Mouse (Mus musculus) embryonic facial prominence, embryonic 14.5 days (tissue): ENCODE data around the gene Msh6. TPM values are rescaled to one million over a fixed set of nuclear protein-coding genes. Genes with fewer than 3 reads are reported as not detected.
"Not testable (repeated sequence)": the region's sequence is repeated elsewhere in the genome, so short reads cannot be mapped to it uniquely, and the experiment has no call there.

Source experiments
- ATAC-seq: fragments of 200-750 bp; cut with Nextera tagmentation; 2 replicates; pipeline ENCODE4 v1.8.0; 2017; ENCODE audit warnings: low read depth, moderate number of reproducible peaks, moderate TSS enrichment
- DNase-seq: peaks from one replicate; pipeline ENCODE4 v3.0.0-alpha.2; 2015; ENCODE audit warnings: low spot score
- H3K27ac ChIP-seq: fragments of 300-500 bp; sonication (generic); replicated peaks from 2 replicates; pipeline ENCODE4 v1.5.1; 2014; ENCODE audit warnings: low read depth, mild to moderate bottlenecking, low read length, moderate library complexity
- H3K27me3 ChIP-seq: fragments of 300-500 bp; sonication (generic); replicated peaks from 2 replicates; pipeline ENCODE4 v1.6.1; 2014; ENCODE audit warnings: low read length; ENCODE audit not compliant: control insufficient read depth, insufficient read depth
- H3K36me3 ChIP-seq: fragments of 300-500 bp; sonication (generic); 2 replicates; pipeline ENCODE4 v1.6.1; 2014; ENCODE audit warnings: low read length, mixed read lengths; ENCODE audit not compliant: control insufficient read depth, insufficient read depth
- H3K4me1 ChIP-seq: fragments of 300-500 bp; sonication (generic); 2 replicates; pipeline ENCODE4 v1.6.1; 2014; ENCODE audit warnings: antibody characterized with exemption, low read length; ENCODE audit not compliant: control insufficient read depth, insufficient read depth
- H3K4me2 ChIP-seq: fragments of 300-500 bp; sonication (generic); 2 replicates; pipeline ENCODE4 v1.6.1; 2014; ENCODE audit warnings: low read depth, mild to moderate bottlenecking, low read length, moderate library complexity, mixed read lengths
- H3K4me3 ChIP-seq: fragments of 300-500 bp; sonication (generic); 2 replicates; pipeline ENCODE4 v1.5.1; 2014; ENCODE audit warnings: low read depth, mild to moderate bottlenecking, low read length
- H3K9ac ChIP-seq: fragments of 300-500 bp; sonication (generic); 2 replicates; pipeline ENCODE4 v1.6.1; 2014; ENCODE audit warnings: low read depth, mild to moderate bottlenecking, low read length, moderate library complexity, mixed read lengths
- H3K9me3 ChIP-seq: fragments of 300-500 bp; sonication (generic); 2 replicates; pipeline ENCODE4 v1.6.1; 2016; ENCODE audit warnings: low read length; ENCODE audit not compliant: control insufficient read depth
- WGBS: fragments of 180-500 bp; shearing (Covaris S2); extraction: QIAGEN DNeasy Blood & Tissue Kit; methylation state at CpG from one replicate; pipeline ENCODE4 v1.1.7; 2014; 5-methylcytosine and 5-hydroxymethylcytosine counted together
- polyA plus RNA-seq: library from polyadenylated mRNA; unstranded; fragments of >200 nt; fragmentation: Nextera tagmentation; extraction: Ambion mirVana; gene quantifications from 2 replicates; pipeline ENCODE4 v1.2.1, GENCODE M21; 2014

Gene Msh6
- polyA plus RNA-seq, 1 experiment from 2014 or later, result 38.5 TPM

- 93% methylated on average over 11 of the region's 11 CpGs for WGBS
- ATAC-seq, H3K4me3 ChIP-seq, H3K9ac ChIP-seq, H3K27me3 ChIP-seq, H3K9me3 ChIP-seq, DNase-seq, H3K4me2 ChIP-seq, H3K27ac ChIP-seq, H3K36me3 ChIP-seq, H3K4me1 ChIP-seq: not testable (repeated sequence)
These were observed 15.5 kb upstream of the Msh6 start for GRCm38 (mm10) chr17:87959406-87959805.

- 86% methylated on average over 5 of the region's 5 CpGs for WGBS
- ATAC-seq, result not testable (repeated sequence)
These were observed 14.9 kb upstream of the Msh6 start for GRCm38 (mm10) chr17:87959931-87960330.

GRCm38 (mm10) chr17:87963081-87964075, 11.5 kb upstream of the Msh6 start:
- DNase-seq (no peak), ATAC-seq (no peak)
- H3K9me3 ChIP-seq, result no peaks in the 10 kb centered on the region
- no peaks in the 10 kb centered on the region for H3K4me1 ChIP-seq
- H3K27me3 ChIP-seq, result no peaks in the 10 kb centered on the region
- no peak overlapping the region for H3K4me3 ChIP-seq
- WGBS, result 88% methylated on average over 13 of the region's 14 CpGs
- no peak overlapping the region for H3K9ac ChIP-seq
- H3K27ac ChIP-seq, result no peak overlapping the region
- no peak overlapping the region for H3K4me2 ChIP-seq
- no peaks in the 10 kb centered on the region for H3K36me3 ChIP-seq

More at GRCm38 (mm10) chr17:87959931-87960330, 14.9 kb upstream of the Msh6 start:
- H3K9ac ChIP-seq, H3K4me2 ChIP-seq, H3K27me3 ChIP-seq, H3K9me3 ChIP-seq, H3K27ac ChIP-seq, DNase-seq, H3K4me3 ChIP-seq, H3K36me3 ChIP-seq, H3K4me1 ChIP-seq: not testable (repeated sequence)

- DNase-seq, H3K4me1 ChIP-seq, H3K27ac ChIP-seq, H3K36me3 ChIP-seq, H3K9ac ChIP-seq, H3K27me3 ChIP-seq, H3K4me2 ChIP-seq, H3K9me3 ChIP-seq, H3K4me3 ChIP-seq: not testable (repeated sequence)
- peak; percentile 77; the same call in 1 of the 2 replicates for ATAC-seq
- WGBS, result 48% methylated on average over 5 of the region's 8 CpGs
These were observed 6.4 kb upstream of the Msh6 start for GRCm38 (mm10) chr17:87968483-87968926.

- H3K9me3 ChIP-seq, H3K4me2 ChIP-seq, H3K27ac ChIP-seq, H3K9ac ChIP-seq, ATAC-seq, H3K36me3 ChIP-seq, DNase-seq, H3K4me3 ChIP-seq, H3K27me3 ChIP-seq: not testable (repeated sequence)
- peaks cover 15% of the 10 kb centered on the region for H3K4me1 ChIP-seq
- WGBS, result 80% methylated on average over 15 of the region's 15 CpGs
These were observed 2.9 kb upstream of the Msh6 start for GRCm38 (mm10) chr17:87971696-87972591.

GRCm38 (mm10) chr17:87972856-87973255, 2.0 kb upstream of the Msh6 start:
- H3K27me3 ChIP-seq, result no peaks in the 10 kb centered on the region
- no peak overlapping the region for H3K9ac ChIP-seq
- 57% methylated on average over 5 of the region's 5 CpGs for WGBS
- H3K27ac ChIP-seq, result no peak overlapping the region
- ATAC-seq (no peak), DNase-seq (no peak)
- no peak overlapping the region for H3K4me3 ChIP-seq
- peaks cover 6% of the 10 kb centered on the region; the same call in 1 of the 2 replicates for H3K36me3 ChIP-seq
- no peaks in the 10 kb centered on the region for H3K9me3 ChIP-seq
- H3K4me2 ChIP-seq, result no peak overlapping the region
- H3K4me1 ChIP-seq, result peaks cover 15% of the 10 kb centered on the region

GRCm38 (mm10) chr17:87973261-87974167, 1.3 kb upstream of the Msh6 start:
- no peak overlapping the region for H3K27ac ChIP-seq
- DNase-seq (peak; percentile 38), ATAC-seq (no peak)
- H3K36me3 ChIP-seq, result peaks cover 9% of the 10 kb centered on the region; the same call in 1 of the 2 replicates
- H3K27me3 ChIP-seq, result no peaks in the 10 kb centered on the region
- peak overlapping the region; percentile 98; the same call in 1 of the 2 replicates for H3K4me3 ChIP-seq
- H3K4me2 ChIP-seq, result peak overlapping the region; percentile 75; the same call in 1 of the 2 replicates
- H3K9me3 ChIP-seq, result no peaks in the 10 kb centered on the region
- H3K4me1 ChIP-seq, result peaks cover 15% of the 10 kb centered on the region
- no peak overlapping the region; the same call in 1 of the 2 replicates for H3K9ac ChIP-seq
- 53% methylated on average over 10 of the region's 10 CpGs for WGBS
